Mouse (Mus musculus) embryo, embryonic 10 days (tissue): ENCODE measurements around the gene Lrrc8a.

Experiments used
- DNase-seq: peaks from one replicate; pipeline ENCODE4 v3.0.0-alpha.2; 2015; ENCODE audit warnings: low spot score

The Lrrc8a gene

DNA sequence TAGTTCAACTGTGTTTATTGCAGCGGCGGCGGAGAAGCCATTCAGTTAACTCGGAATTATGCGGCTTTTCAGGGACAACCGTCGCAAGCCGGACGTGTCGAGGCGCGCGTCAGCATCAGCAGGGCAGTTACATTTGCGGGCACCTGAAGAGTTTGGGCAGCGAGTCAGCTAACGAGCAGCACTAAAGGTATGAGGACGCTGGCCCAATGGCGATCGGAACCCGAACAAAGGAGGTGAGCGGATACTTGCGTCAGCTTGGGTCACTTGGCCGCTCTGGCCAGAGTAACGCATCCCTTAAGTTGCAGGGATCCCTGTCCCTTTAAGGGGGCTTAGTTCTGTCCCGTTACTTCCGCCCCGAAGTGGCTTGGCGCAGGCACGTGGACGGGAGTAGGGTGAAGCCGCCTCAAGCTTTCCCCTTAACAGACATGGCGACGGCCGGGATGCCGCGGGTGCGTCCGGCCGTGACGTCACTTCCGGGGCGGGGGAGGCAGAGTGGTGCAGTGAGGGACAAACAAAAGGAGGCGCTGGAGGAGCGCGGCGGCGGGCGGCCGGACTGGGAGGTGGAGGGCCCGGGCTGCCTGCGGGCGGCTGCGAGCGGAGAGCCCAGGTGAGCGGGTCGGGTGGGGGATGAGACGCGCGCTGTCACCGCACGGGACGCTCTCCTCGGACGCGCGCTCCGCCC, at the start of gene Lrrc8a:
Lrrc8a (plus strand) TSS at position 517 of the 682 bp plus-strand sequence.
- peak; percentile 98 for DNase-seq

DNA sequence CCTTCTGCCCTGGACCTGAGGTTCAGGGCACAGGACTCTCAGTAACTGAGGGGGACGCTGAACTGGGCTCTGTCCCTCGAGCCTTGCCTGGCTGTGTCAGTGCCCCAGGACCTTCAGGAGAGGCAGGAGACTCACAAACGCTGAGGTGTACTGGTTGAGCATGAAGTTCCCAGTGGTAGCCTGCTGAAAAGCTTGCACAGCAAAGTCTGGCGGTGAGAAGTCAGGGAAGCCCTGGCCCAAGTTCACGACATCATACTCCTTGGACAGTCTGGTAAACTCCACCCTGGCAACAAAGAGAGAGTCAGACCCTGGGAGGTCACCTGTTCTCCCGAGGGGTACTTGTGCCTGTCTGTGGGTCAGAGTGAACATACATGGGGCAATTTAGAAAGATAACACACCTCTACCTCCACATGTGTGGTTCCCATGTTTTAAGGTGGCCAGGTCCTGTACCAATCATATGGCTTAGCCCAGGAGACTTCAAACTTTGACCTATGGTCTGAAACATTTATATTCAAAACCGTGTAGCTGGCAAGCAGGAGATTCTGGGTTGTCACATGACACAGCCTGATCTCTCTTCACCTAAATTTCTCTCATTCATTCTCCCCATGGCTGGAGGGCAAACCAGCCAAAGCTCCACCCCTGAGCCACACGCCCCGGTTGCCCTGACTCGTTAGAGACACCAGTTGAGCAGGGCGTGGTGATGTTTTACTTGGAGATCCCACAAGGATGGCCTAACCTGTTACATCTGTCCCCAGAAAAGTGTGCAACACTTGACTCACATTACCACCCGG, 45.5 kb upstream of the Lrrc8a start:
- DNase-seq = no peak

DNA sequence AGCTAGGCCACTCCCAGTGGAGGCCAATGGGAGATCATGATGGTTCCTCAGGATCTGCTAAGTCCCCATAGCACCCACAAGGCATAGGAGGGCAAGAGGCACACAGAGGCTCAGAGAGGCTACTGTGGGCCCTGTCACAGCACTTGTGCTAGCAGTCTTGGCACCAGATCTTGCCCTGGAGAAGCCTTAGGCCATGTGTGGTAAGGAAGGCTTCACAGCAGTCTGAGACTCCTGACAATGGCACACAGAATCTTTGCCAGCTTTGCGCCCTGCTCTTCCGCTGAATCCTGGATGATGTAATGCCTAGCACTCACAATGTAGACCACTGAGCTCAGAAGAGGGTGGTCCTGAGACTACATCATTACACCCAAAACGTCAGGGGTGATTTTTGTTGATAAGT, 42.9 kb upstream of the Lrrc8a start:
- no peak for DNase-seq

DNA sequence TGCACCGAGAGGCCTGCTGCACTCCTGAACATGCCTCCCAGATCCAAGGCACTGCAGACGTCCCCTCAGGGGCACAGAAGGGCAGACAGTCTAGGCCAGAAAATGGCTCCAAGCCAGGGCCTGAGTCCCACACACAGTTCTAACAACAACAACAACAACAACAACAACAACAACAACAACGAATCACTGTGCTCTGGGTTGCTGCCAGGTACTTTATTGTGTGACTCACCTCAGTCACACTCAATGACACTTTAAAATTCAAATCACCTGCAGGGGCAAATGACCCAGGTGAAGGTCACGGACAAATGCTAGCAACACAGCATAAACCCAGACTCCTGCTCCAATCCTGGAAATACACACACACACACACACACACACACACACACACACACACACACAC, 39.5 kb upstream of the Lrrc8a start:
- DNase-seq = no peak

DNA sequence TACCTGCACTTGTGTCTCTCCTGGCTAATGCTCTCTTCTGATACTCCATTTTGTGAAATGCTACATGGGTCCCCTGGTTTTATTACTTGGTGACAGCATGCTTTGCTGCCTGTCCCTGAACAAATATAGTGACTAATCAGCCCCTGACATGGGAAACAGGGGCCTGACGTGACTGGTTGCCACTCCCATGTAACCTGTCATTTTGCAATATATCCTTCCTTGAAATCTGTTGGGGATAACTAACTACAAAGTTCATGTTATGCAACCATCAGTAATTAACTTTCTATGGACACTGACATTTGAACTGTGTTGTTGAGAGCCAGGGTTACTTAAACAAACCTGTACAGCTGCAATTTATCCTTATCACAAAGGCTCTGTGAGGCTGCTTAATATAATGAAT, 37.5 kb upstream of the Lrrc8a start:
- no peak for DNase-seq

DNA sequence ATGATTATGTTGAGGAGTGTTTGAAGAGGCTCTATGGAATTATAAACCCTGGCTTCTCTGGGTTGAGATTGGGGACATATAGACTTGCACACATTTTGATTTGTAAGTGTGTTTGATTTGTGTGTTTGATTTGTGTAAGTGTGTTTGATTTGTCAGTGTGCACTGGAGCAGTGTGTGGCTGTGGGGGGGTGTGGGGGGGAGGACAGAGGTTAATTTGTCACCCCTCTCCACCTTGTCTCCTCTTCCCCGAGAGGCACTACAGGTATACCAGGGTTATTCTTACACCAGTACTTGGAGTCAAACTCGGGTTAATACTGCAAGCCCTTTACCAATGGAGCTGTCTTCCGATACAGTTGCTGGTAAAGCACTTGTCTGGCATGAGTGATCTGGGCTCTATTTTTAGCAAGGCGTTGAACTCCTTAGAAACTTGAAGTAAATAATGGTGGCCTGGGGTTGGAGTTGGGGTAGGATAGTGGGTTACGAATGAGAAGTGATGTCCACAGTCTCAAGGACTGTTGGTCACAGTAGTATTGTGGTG, 37.1 kb upstream of the Lrrc8a start:
- DNase-seq = no peak

DNA sequence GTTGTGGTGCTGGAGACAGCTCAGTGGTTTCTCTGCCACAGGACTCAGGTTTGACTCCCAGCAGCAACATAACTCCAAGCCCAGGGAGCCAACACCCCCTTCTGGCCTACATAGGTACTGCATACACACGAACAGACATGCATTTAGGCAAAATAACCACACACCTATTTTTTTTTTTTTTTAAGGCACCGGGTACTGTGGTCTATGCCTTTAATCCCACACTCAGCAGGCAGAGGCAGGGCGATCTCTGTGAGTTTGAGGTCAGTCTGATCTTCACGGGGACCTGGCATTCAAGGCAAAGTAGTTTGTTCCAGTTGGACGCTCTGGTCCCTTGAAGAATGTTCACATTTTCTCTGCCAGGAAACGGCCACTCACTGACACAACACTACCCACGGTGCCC, 34.1 kb upstream of the Lrrc8a start:
- DNase-seq = peak; percentile 47

DNA sequence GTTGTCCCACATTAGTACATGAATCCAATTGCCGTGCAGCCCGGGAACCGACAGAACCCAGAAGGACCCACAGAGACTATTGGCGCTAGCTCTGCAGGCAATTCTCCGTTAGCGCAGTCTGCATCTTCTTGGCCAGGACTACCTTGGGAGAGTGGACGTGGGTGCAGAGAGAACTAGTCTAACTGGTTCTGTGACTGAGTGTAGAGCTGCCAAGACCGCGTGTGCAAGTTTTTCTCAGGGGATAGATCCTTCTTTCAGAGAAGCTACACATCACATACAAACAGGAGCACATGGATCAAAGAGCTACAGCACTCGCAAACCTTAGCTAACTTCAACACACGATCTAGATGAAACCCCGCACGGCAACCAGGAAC, 32.3 kb upstream of the Lrrc8a start:
- DNase-seq = peak; percentile 36

DNA sequence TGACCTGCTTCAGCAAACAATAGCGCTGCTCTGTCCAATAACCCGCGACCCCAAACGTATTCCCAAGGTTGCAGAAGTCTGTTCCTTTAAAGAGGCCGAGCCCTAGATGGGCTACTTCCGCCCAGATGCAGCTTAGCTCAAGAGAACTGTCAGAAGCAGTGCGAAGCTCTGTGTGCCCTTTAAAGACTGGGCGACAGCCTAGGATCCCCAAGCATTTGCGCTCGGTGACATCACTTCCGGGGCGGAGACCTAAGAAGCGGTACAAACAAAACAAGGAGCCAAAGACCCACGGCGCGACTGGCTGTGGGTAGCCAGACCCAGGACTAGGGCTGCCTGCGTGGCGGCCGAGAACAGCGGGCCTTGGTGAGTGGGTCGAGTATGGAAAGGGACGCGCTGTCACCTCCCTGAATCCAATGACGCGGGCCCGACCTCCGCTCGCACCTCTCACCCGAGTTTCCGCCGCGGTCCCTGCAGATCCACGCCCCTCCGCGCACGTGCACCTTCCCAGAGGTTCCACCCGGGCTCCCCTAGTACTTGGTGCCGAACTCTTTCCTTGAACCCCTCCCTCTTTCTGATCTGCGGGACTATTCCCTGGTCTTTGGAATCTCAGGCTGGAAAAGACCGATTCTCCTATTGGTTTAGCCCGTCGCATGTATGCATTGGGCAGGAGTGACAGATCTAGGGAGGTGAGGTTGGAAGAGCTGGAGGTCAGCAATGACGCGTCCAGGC, 31.7 kb upstream of the Lrrc8a start, which contains the start of gene Kyat1:
Kyat1 (minus strand) TSS at position 219 of the 729 bp plus-strand sequence.
- DNase-seq = peak; percentile 98

DNA sequence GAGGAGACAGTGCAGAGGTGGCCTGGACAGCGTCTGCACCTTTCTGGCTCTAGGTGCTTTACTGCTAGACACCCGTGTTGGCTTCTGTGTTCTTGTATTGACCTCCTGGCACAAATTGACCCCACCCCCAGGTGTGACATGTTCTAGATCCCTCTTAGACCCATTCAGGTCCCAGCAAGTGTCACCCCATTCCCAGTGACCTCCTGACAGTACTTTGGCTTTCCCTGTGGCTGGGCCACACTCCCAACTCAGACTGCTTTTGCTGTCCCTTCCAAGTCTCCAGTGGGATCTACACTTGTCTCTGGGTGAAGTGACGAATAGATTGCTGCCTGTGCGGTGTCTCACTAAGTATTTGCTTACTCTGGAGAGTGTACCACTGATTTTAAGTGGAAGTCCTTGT, 30.1 kb upstream of the Lrrc8a start:
- DNase-seq = no peak

DNA sequence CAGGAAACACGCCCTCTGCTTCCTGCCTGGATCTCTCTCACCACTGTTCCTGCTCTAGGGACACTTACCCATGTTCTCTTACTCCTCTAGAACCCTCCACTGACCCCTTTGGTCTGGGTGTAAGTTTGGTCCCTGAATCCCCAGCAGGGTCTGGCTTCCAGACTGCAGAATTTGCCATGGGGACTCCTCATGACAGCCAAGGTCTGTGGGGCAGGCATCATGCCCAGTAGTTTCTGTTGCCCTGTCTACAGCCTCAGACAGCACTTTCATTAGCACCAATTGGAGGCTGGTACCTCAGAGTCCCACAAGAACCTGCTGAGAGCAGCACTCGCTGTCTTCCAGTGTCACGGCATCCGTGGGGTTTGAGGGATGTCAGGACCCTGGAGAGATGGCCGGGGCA, 29.6 kb upstream of the Lrrc8a start:
- DNase-seq = no peak

DNA sequence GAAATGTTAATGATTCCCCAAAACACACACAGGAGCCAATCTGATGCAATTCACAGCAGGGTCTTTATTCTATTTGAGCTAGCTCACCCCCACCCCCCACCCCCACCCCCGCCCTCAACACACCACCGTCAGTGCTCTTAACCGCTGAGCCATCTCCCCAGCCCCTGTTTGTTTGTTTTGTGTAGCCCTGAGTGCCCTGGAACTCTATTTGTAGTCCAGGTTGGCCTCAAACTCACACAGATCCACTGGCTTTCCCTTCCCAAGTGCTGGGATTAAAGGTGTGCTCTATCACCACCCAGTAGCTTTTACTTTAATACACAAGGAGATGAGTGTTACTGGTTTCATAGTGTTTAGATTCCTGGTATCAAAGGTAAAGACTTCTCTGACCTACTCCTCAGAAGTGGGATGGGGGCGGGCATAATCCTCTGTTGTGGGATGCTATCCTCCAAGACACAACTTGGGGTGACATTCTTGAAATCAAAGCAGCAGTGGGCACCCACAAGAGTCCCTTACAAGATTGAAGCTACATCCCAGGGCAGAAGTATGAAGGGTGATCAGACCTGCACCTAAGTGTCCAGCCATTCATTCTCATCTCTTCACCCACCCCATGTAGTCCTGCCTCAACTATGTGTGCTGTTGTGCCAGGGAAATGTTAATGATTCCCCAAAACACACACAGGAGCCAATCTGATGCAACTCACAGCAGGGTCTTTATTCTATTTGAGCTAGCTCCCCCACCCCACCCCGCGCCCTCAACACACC, 25.9 kb upstream of the Lrrc8a start:
- no peak for DNase-seq

DNA sequence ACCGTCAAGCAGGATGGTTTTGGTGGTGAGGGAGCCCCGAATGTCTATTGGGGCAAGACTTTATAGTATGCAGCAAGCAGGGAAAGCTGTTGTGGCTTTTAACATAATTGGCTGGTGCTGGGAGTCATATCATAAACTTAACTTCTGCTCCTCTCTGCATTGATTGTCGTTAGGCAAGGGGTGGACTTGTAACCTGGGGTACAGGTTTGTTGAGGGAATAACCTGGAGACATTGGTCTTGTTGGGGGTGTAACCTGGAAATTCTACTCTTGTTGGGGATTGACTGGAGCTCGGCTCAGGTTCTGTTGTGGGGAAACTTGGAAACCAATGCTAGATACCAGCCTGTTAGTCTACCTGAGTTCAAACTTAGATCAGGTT, 25.4 kb upstream of the Lrrc8a start:
- no peak for DNase-seq

DNA sequence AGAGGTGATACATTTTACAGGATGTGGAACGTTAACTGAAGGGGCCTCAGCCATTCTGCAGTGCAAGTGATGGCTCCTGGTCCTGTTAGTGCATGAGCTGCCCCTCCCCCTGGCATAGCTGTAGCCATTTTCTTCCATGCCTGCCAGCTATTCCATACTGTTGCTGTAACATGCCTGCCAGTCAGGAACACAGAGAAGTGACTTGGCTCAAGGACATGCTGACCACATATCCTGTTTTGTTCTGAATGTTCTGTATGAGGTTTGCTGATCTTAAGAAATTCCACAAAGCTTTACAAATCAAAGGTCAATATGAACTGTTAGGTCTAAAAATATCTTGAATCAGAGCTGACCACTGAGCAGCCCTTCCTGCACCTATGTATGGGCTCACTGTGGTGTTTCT, 24.6 kb upstream of the Lrrc8a start:
- DNase-seq = no peak

DNA sequence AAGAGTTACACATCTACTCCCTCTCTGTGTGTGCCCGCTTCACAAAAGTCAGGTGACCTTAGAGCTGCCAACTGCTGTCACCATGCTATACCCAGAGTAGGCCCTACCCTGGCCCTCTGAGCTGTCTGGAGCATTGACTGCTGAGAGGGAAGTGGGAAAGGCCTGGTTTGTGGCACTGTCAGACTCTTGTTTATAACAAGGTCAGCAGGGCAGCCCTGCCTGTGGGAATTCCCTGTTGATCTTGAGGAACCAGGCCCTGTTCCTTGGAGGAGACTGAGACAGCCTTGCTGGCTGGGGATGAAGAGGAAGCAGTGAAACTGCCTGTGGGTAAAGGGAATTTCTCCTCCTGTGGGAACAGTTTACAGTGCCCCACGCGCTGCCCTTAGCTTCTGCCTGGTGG, 22.8 kb upstream of the Lrrc8a start:
- DNase-seq = no peak

DNA sequence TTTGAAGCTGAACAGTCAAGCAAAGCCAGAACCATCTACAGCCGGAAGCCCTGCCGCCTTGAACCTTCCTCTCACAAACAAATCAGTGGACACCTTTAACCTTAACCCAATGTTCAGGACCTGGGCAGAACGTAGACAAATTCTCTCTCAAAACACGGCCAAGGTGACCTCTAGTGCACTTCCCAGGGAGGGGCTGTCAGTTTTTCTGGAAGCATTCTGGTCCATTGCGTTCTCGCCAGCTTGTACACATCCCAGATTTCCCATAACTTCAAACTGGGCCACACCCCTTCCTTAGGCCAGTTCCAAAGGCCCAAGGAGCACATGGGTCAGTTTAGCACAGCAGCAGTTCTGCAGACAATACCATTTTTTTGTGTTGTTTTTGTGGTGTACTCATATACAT, 22.0 kb upstream of the Lrrc8a start:
- DNase-seq = no peak

DNA sequence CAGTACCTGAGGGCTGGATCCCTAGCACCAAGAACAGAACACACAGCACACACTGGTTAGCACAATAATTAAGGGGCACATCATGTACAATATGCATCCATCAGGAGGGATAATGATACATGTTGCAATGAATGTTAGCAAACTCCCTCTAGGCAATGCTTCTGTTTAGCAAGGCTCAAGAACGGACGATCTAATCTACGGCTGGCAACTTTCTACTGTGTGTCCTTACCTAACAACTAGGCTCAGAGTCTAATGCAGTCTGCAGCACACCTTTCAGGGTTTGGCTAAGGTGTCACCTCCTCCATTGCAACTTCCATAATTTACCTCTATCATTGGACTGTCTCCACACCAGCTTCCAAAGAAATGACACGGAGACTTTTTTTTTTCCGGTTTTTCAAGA, 21.2 kb upstream of the Lrrc8a start:
- no peak for DNase-seq

DNA sequence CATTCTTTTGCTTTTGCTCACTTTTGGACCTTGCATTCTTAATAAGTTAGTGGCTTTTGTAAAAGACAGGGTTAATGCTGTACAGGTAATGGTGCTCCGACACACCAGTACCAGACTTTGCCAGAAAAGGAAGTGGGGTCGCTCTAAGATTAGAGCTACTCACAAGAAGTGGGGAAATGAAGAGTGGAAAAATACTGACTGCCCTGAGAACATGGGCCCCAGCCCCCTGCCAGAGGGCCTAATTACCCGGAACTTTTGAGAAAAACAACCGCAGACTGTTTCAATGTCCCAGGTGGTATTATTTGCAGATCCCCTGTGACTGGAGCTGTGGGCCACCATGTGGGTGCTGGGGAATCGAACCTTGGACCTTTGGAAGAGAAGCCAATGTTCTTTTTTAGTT, 1.9 kb upstream of the Lrrc8a start:
- no peak for DNase-seq

DNA sequence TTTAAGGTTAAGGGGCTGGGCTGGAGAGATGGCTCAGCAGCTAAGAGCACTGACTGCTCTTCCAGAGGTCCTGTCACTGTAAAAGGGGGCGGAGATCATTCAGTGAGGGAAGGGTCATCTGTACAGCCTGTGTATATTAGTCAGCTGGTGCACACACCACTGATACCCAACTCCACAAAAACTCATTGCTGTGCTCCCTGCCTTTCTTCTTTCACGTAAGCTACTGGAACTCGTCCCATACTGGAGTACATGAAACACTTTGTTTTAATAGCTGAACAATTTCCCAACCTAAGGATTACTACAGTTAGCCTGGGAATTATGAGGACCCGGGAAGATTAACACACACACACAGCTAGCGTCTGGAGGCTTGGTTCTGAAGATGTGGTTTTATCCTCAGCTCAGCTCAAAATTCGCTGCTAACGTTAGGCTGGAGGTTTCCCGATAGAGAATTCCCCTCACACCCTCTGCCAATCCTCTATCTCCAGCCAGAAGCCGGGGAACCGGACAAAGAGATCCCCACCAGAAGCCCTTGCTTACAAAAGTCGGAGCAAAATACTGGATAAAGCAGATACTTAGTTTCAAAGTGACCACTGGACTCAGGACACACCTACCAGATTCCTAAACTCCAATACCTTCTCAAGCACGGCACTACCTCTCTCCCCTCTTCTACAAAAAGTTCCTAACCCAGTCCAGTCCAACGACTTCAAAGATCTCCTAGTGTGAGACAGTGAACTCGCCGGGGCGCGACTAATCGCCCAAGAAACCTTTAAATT, 903 bp upstream of the Lrrc8a start:
- peak; percentile 51 for DNase-seq

DNA sequence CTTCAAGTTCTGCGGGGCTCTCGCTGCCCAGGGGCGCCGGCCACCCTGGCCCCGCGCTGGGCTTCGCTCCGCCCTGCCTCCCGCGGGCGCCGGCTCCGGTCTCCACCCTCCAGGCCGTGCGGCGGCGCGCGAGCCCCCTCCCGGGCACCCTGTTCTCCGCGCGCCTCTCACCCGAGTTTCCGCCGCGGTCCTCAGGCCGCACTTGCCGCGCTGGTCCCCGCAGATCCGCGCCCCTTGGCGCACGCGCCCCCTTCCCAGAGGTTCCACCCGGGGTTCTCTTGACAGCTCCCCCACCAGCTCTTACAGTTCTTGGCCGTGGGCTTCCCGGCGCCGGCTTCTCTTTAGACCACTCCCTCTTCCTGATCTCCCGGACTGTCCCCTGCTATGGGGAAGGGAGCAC, 366 bp downstream of the Lrrc8a start:
- DNase-seq = no peak

DNA sequence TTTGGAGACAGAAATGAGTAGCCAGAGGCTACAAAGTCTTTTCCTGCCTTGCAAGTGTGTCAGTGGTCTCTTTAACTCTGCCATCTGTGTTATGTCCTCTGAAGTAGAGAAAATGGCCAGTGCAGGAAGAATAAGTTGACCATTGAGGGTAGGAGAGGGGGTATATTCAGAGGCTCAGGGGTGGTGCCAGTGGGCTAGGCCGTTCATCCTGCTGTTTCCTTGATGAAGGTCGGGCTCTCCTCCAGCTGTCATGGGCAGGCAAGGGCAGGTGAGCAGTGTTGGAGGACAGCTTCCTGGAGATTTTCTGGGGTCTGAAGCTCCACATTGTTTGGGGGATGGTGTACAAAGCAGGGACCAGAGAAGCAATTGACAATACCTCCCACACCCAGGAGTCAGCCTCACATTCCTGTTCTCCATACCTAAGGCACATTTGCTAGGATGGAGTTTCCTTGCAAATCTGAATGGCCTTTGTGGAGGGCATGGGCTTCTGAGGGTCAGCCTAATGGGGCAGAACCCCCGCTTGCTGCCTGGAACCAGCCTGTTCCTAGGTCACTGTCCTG, 1.5 kb downstream of the Lrrc8a start:
- DNase-seq = no peak
